Mouse (Mus musculus) MEL (cell line): ENCODE data around the gene Fbn1.

Experiments used
- CTCF ChIP-seq, 3 experiments: IDR thresholded peaks in 2 of 3; conservative IDR thresholded peaks in 1 of 3; 2 replicates each; pipeline ENCODE4 v1.5.1; 2011 to 2012; ENCODE audit warnings: low read length in 3 of 3, low read depth in 2 of 3, mild to moderate bottlenecking in 2 of 3, improper control_type of control experiment in 1 of 3, inconsistent platforms in 1 of 3, mixed read lengths in 1 of 3, moderate library complexity in 1 of 3; ENCODE audit not compliant: control insufficient read depth in 1 of 3, insufficient read depth in 1 of 3, poor library complexity in 1 of 3, severe bottlenecking in 1 of 3
- ELF1 ChIP-seq: IDR thresholded peaks from 2 replicates; pipeline ENCODE4 v1.6.1; 2014; ENCODE audit warnings: low read depth, mild to moderate bottlenecking, inconsistent platforms, low read length, improper control_type of control experiment, moderate library complexity
- EP300 ChIP-seq, 2 experiments: IDR thresholded peaks; 2 replicates each; pipeline ENCODE4 v1.6.1; 2011; ENCODE audit warnings: improper control_type of control experiment in 2 of 2, low read length in 2 of 2, low read depth in 1 of 2, mild to moderate bottlenecking in 1 of 2
- JUND ChIP-seq: IDR thresholded peaks from 2 replicates; pipeline ENCODE4 v1.6.1; 2011; ENCODE audit warnings: low read depth, mild to moderate bottlenecking, improper control_type of control experiment, low read length
- MAFK ChIP-seq: IDR thresholded peaks from 2 replicates; pipeline ENCODE4 v1.6.1; 2011; ENCODE audit warnings: low read depth, mild to moderate bottlenecking, low read length, improper control_type of control experiment, borderline replicate concordance
- POLR2A ChIP-seq, 2 experiments: IDR thresholded peaks; 2 replicates each; pipeline ENCODE4 v1.6.1; 2011 to 2012; ENCODE audit warnings: low read length in 2 of 2, mild to moderate bottlenecking in 2 of 2, control low read depth in 1 of 2, improper control_type of control experiment in 1 of 2, low read depth in 1 of 2, moderate library complexity in 1 of 2; ENCODE audit not compliant: control insufficient read depth in 1 of 2, insufficient read depth in 1 of 2, poor library complexity in 1 of 2
- POLR2AphosphoS2 ChIP-seq: IDR thresholded peaks from 2 replicates; pipeline ENCODE4 v1.6.1; 2011; ENCODE audit warnings: low read length, improper control_type of control experiment
- TAL1 ChIP-seq: IDR thresholded peaks from 2 replicates; pipeline ENCODE4 v1.6.1; 2012; ENCODE audit warnings: mild to moderate bottlenecking, inconsistent platforms, low read length, moderate library complexity, mixed read lengths
- TBP ChIP-seq: IDR thresholded peaks from 2 replicates; pipeline ENCODE4 v1.8.0; 2011; ENCODE audit warnings: low read depth, low read length, improper control_type of control experiment
- ZMIZ1 ChIP-seq: IDR thresholded peaks from 2 replicates; pipeline ENCODE4 v1.6.1; 2012; ENCODE audit warnings: low read depth, mild to moderate bottlenecking, inconsistent platforms, low read length, improper control_type of control experiment, moderate library complexity
- ZNF384 ChIP-seq: IDR thresholded peaks from 2 replicates; pipeline ENCODE4 v1.6.1; 2012; ENCODE audit warnings: low read depth, mild to moderate bottlenecking, inconsistent platforms, low read length, improper control_type of control experiment

GRCm38 (mm10) chr2:125514391-125514790, 6.6 kb upstream of the Fbn1 start:
- no peak for TF ChIP-seq CTCF (IDR thresholded peaks at IDR 0.05 in 2 of 3, conservative IDR thresholded peaks at IDR 0.05 in 1 of 3; ENCODE audit: control insufficient read depth in 1 of 3, insufficient read depth in 1 of 3, low read depth in 2 of 3, low read length in 3 of 3, poor library complexity in 1 of 3, severe bottlenecking in 1 of 3)
- TF ChIP-seq MAFK, result no peak
- no peak for TF ChIP-seq TAL1
- no peak for TF ChIP-seq ZNF384
- TF ChIP-seq EP300 (IDR thresholded peaks at IDR 0.05; ENCODE audit: low read depth in 1 of 2, low read length in 2 of 2), result no peak
- no peak for TF ChIP-seq TBP
- no peak for TF ChIP-seq POLR2A (IDR thresholded peaks at IDR 0.05; ENCODE audit: control insufficient read depth in 1 of 2, insufficient read depth in 1 of 2, low read depth in 1 of 2, low read length in 2 of 2, poor library complexity in 1 of 2)
- no peak for TF ChIP-seq JUND
- no peak for TF ChIP-seq ELF1
- no peak for TF ChIP-seq POLR2AphosphoS2
- TF ChIP-seq ZMIZ1, result no peak
